Comparison of ENCODE assay signal across 9 mouse cellular contexts in the genomic region with DNA sequence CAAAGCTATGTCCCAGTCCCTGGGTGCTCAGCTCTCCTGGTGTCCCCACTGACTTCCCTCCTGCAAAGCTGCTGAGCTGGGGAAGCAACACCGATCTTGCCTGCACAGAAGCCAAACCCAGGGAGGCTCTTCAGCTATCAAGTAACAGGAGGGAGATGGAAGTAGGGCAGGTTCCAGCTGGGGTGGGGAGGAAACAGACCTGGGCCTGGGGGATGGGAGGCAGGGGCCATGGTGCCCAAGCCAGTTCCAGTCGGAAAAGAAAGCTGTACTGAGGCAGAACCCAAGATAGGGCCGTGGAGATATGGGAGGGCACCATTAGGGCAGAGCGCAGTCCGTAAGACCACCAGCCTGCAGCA. TPM values are rescaled to one million over a fixed set of nuclear protein-coding genes. Genes with fewer than 3 reads are reported as not detected.
DNase-seq lines count a peak whose midpoint lies in the region; ATAC-seq and TF ChIP-seq lines count a peak whose summit lies in the region.
"Had no signal": no experiment of that assay in that cellular context is flagged by ENCODE, and none has a peak within 500 bp of the region (broad histone marks: within the 10 kb centered on the region; RNA-seq: fewer than 3 reads in every experiment).

No protein-coding gene starts in this region.

- 54% methylated on average over 5 of the region's 5 CpGs for WGBS in heart, embryonic 14.5 days
- 89% methylated on average over 5 of the region's 5 CpGs for WGBS in hindbrain, embryonic 10.5 days
- 89% methylated on average over 5 of the region's 5 CpGs for WGBS in midbrain, embryonic 14.5 days

- no peak overlapping the region for H3K27ac ChIP-seq in heart, embryonic 14.5 days (replicated peaks in 1 of 2; ENCODE audit: control insufficient read depth in 1 of 2, insufficient read depth in 1 of 2, low read depth in 2 of 2, low read length in 2 of 2)
- no peak overlapping the region for H3K27ac ChIP-seq in cortical plate, adult 2 months (ENCODE audit: insufficient read depth, low read length)
- H3K27ac ChIP-seq in hindbrain, embryonic 10.5 days, result no peak overlapping the region
- H3K27ac ChIP-seq in midbrain, embryonic 14.5 days (replicated peaks; ENCODE audit: low read depth, low read length), result no peak overlapping the region

- no peak for ATAC-seq in heart, embryonic 14.5 days (ENCODE audit: insufficient number of reproducible peaks, insufficient read depth, low FRiP score, low read depth)
- no peak for ATAC-seq in midbrain, embryonic 14.5 days (ENCODE audit: low FRiP score, low TSS enrichment)

- TF ChIP-seq POLR2A in cortical plate, adult 2 months (IDR thresholded peaks at IDR 0.05; ENCODE audit: extremely low read depth, insufficient read depth, low read length), result no peak

- H3K27me3 ChIP-seq in heart, embryonic 14.5 days (ENCODE audit: control insufficient read depth, insufficient read depth, low read length), result no peaks in the 10 kb centered on the region
- no peaks in the 10 kb centered on the region for H3K27me3 ChIP-seq in hindbrain, embryonic 10.5 days (ENCODE audit: insufficient read depth, poor library complexity, severe bottlenecking)
- no peaks in the 10 kb centered on the region for H3K27me3 ChIP-seq in midbrain, embryonic 14.5 days (ENCODE audit: control insufficient read depth, insufficient read depth, low read length)

- peak overlapping the region; percentile 49 for H3K9ac ChIP-seq in heart, embryonic 14.5 days (ENCODE audit: low read length)
- peak overlapping the region; percentile 34 for H3K9ac ChIP-seq in midbrain, embryonic 14.5 days (replicated peaks; ENCODE audit: low read length)

- TF ChIP-seq CTCF in cortical plate, adult 2 months (IDR thresholded peaks at IDR 0.05; ENCODE audit: extremely low read depth, insufficient read depth, low read length), result no peak

- no peaks in the 10 kb centered on the region for H3K9me3 ChIP-seq in heart, embryonic 14.5 days (ENCODE audit: control insufficient read depth, low read length)
- H3K9me3 ChIP-seq in hindbrain, embryonic 10.5 days, result no peaks in the 10 kb centered on the region
- H3K9me3 ChIP-seq in midbrain, embryonic 14.5 days (ENCODE audit: control insufficient read depth, low read length), result no peaks in the 10 kb centered on the region

- no peak for DNase-seq in heart, postnatal 25 days (ENCODE audit: low spot score)
- DNase-seq in hindbrain, embryonic 10.5 days (ENCODE audit: low spot score), result no peak
- no peak for DNase-seq in midbrain, embryonic 14.5 days
- no peak for DNase-seq in B cell, adult 2 months
- no peak for DNase-seq in left cerebral cortex, postnatal 14 days (ENCODE audit: low spot score in 2 of 2)
- no peak for DNase-seq in adrenal gland, postnatal 10 days

- no peak overlapping the region for H3K4me3 ChIP-seq in heart, embryonic 14.5 days (ENCODE audit: control insufficient read depth in 1 of 2, insufficient read depth in 1 of 2, low read depth in 1 of 2, low read length in 2 of 2)
- peak overlapping the region; percentile 97; the same call in 1 of the 2 replicates for H3K4me3 ChIP-seq in cortical plate, adult 2 months (ENCODE audit: insufficient read depth, low read length)
- H3K4me3 ChIP-seq in hindbrain, embryonic 10.5 days, result peak overlapping the region; percentile 69; the same call in 1 of the 2 replicates
- H3K4me3 ChIP-seq in midbrain, embryonic 14.5 days (replicated peaks; ENCODE audit: low read depth, low read length), result no peak overlapping the region

- peak overlapping the region; percentile 83 for H3K4me2 ChIP-seq in heart, embryonic 14.5 days (ENCODE audit: low read length)
- peak overlapping the region; percentile 88 for H3K4me2 ChIP-seq in midbrain, embryonic 14.5 days (ENCODE audit: low read length)

- peaks cover 55% of the 10 kb centered on the region for H3K36me3 ChIP-seq in heart, embryonic 14.5 days (ENCODE audit: control insufficient read depth, insufficient read depth, low read length)
- peaks cover 65% of the 10 kb centered on the region for H3K36me3 ChIP-seq in hindbrain, embryonic 10.5 days
- H3K36me3 ChIP-seq in midbrain, embryonic 14.5 days (ENCODE audit: control insufficient read depth, insufficient read depth, low read length), result peaks cover 45% of the 10 kb centered on the region

- peaks cover 32 to 61% of the 10 kb centered on the region in 2 experiments for H3K4me1 ChIP-seq in heart, embryonic 14.5 days (ENCODE audit: control insufficient read depth in 2 of 2, insufficient read depth in 2 of 2, low read length in 2 of 2)
- peaks cover 17% of the 10 kb centered on the region; the same call in 1 of the 2 replicates for H3K4me1 ChIP-seq in cortical plate, adult 2 months (ENCODE audit: control insufficient read depth, insufficient read depth, low read length)
- peaks cover 68% of the 10 kb centered on the region for H3K4me1 ChIP-seq in hindbrain, embryonic 10.5 days (replicated peaks)
- H3K4me1 ChIP-seq in midbrain, embryonic 14.5 days (ENCODE audit: control insufficient read depth, insufficient read depth, low read length), result peaks cover 52% of the 10 kb centered on the region

- intact Hi-C loops in heart, postnatal 25 days (cut with DNase I), result no loop called here
- intact Hi-C loops in left cerebral cortex, postnatal 14 days (cut with DNase I), result no loop called here

RNA-seq across cellular contexts. Expression of a gene that starts 3.2 kb away (rescaled TPM):
- 26.7 and 31.2 TPM in 2 replicates for polyA plus RNA-seq in heart, embryonic 14.5 days (2014; fragmentation: Nextera tagmentation; extraction: Ambion mirVana)
- total RNA-seq in heart, postnatal 25 days (2021), result 10 to 100 TPM; 60.6 to 61.7 TPM
- 111 and 112 TPM in 2 replicates for polyA plus RNA-seq in cortical plate, adult 2 months (2012; rRNA removed)
- polyA plus RNA-seq in hindbrain, embryonic 10.5 days (2016; fragmentation: Nextera tagmentation; extraction: Ambion mirVana), result 81.2 and 97.4 TPM in 2 replicates
- polyA plus RNA-seq in midbrain, embryonic 14.5 days (2014; fragmentation: Nextera tagmentation; extraction: Ambion mirVana), result 57.3 and 68.7 TPM in 2 replicates
- 100 to 1,000 TPM in 1 of 2 experiments, 10 to 100 TPM in 1; 90.8 to 100 TPM for total RNA-seq in left cerebral cortex, postnatal 14 days (2021)
- 10 to 100 TPM; 88.9 to 90.2 TPM for total RNA-seq in adrenal gland, postnatal 10 days (2021)

RNA-seq across cellular contexts. Expression of a gene that starts 9.9 kb away (rescaled TPM):
- polyA plus RNA-seq in heart, embryonic 14.5 days (2014; fragmentation: Nextera tagmentation; extraction: Ambion mirVana), result 0.22 TPM in 1 of 2 replicates, not detected in the other
- not detected for total RNA-seq in heart, postnatal 25 days (2021)
- polyA plus RNA-seq in cortical plate, adult 2 months (2012; rRNA removed), result not detected in 2 replicates
- polyA plus RNA-seq in hindbrain, embryonic 10.5 days (2016; fragmentation: Nextera tagmentation; extraction: Ambion mirVana), result 0.10 TPM in 1 of 2 replicates, not detected in the other
- polyA plus RNA-seq in midbrain, embryonic 14.5 days (2014; fragmentation: Nextera tagmentation; extraction: Ambion mirVana), result 0.18 and 0.22 TPM in 2 replicates
- total RNA-seq in left cerebral cortex, postnatal 14 days (2021), result not detected
- total RNA-seq in adrenal gland, postnatal 10 days (2021), result not detected
- total RNA-seq: left cerebral cortex, postnatal 36 days had no signal

RNA-seq across cellular contexts. Expression of a gene that starts 15.3 kb away (rescaled TPM):
- 42.4 and 43.4 TPM in 2 replicates for polyA plus RNA-seq in heart, embryonic 14.5 days (2014; fragmentation: Nextera tagmentation; extraction: Ambion mirVana)
- total RNA-seq in heart, postnatal 25 days (2021), result 10 to 100 TPM; 12.0 to 13.7 TPM
- 150 and 154 TPM in 2 replicates for polyA plus RNA-seq in cortical plate, adult 2 months (2012; rRNA removed)
- 66.0 and 92.2 TPM in 2 replicates for polyA plus RNA-seq in hindbrain, embryonic 10.5 days (2016; fragmentation: Nextera tagmentation; extraction: Ambion mirVana)
- polyA plus RNA-seq in midbrain, embryonic 14.5 days (2014; fragmentation: Nextera tagmentation; extraction: Ambion mirVana), result 87.7 and 99.6 TPM in 2 replicates
- total RNA-seq in left cerebral cortex, postnatal 14 days (2021), result 10 to 100 TPM; 86.7 to 94.7 TPM
- total RNA-seq in adrenal gland, postnatal 10 days (2021), result 10 to 100 TPM; 36.1 to 42.0 TPM

RNA-seq across cellular contexts. Expression of a gene that starts 17.5 kb away (rescaled TPM):
- polyA plus RNA-seq in heart, embryonic 14.5 days (2014; fragmentation: Nextera tagmentation; extraction: Ambion mirVana), result not detected in 2 replicates
- total RNA-seq in heart, postnatal 25 days (2021), result not detected
- polyA plus RNA-seq in cortical plate, adult 2 months (2012; rRNA removed), result not detected in 2 replicates
- polyA plus RNA-seq in hindbrain, embryonic 10.5 days (2016; fragmentation: Nextera tagmentation; extraction: Ambion mirVana), result 0.20 TPM in 1 of 2 replicates, not detected in the other
- not detected in 2 replicates for polyA plus RNA-seq in midbrain, embryonic 14.5 days (2014; fragmentation: Nextera tagmentation; extraction: Ambion mirVana)
- not detected for total RNA-seq in left cerebral cortex, postnatal 14 days (2021)
- total RNA-seq in adrenal gland, postnatal 10 days (2021), result not detected
- total RNA-seq: left cerebral cortex, postnatal 36 days had no signal

RNA-seq across cellular contexts. Expression of a gene that starts 17.5 kb away (rescaled TPM):
- 0.53 and 1.3 TPM in 2 replicates for polyA plus RNA-seq in heart, embryonic 14.5 days (2014; fragmentation: Nextera tagmentation; extraction: Ambion mirVana)
- total RNA-seq in heart, postnatal 25 days (2021), result not detected
- polyA plus RNA-seq in cortical plate, adult 2 months (2012; rRNA removed), result 4.8 and 7.7 TPM in 2 replicates
- polyA plus RNA-seq in hindbrain, embryonic 10.5 days (2016; fragmentation: Nextera tagmentation; extraction: Ambion mirVana), result 1.2 and 2.2 TPM in 2 replicates
- 6.8 and 8.1 TPM in 2 replicates for polyA plus RNA-seq in midbrain, embryonic 14.5 days (2014; fragmentation: Nextera tagmentation; extraction: Ambion mirVana)
- 1 to 10 TPM; 1.6 to 3.3 TPM for total RNA-seq in left cerebral cortex, postnatal 14 days (2021)
- under 1 TPM in 1 of 2 experiments, not detected in 1; 0.69 TPM for total RNA-seq in adrenal gland, postnatal 10 days (2021)

Comparison
In these comparisons a context has a peak if more than half of its experiments do, and no peak if none do; other contexts are left out.
1. H3K4me3 ChIP-seq: peak in cortical plate, adult 2 months (single experiment) and hindbrain, embryonic 10.5 days (single experiment); none in heart, embryonic 14.5 days (0 of 2) and midbrain, embryonic 14.5 days (single experiment).